Mouse (Mus musculus): ENCODE measurements around the gene Plac9a.

DNA sequence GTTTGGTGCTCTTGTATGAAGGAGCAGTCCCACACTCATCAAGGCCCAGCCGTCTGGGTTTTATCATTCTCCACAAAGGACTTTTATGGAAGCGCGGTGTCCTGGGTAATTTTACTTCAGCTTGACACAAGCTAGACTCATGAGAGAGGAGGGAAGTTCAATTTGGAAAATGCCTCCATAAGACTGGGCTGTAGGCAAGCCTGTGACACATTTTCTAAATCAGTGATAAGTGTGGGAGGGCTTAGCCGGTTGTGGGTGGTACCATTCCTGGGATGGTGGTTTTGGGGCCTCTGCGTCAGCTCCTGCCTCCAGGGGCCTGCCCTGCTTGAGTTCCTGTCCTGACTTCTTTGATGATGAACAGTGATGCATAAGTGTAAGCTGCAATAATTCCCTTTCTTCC is 37.6 kb downstream of the Plac9a start:
- no peak for TF ChIP-seq EP300 (optimal IDR thresholded peaks at IDR 0.05)
- no peak for TF ChIP-seq CTCF (IDR thresholded peaks at IDR 0.05; ENCODE audit: low read depth)
